Mouse (Mus musculus) Patski (cell line): ENCODE data around the gene Foxp2. TPM values are rescaled to one million over a fixed set of nuclear protein-coding genes. Genes with fewer than 3 reads are reported as not detected.

Experiments
- ATAC-seq: fragments of 100-300 bp; one replicate; pipeline ENCODE4 v1.8.0; 2021
- CTCF ChIA-PET: fragments of 350-600 bp; sonication (Branson Sonifier 250); formaldehyde crosslinking; loops from one replicate; lab custom pipeline; 2022; ENCODE audit warnings: inconsistent platforms; lab: Charles Lee
- POLR2A ChIA-PET: fragments of 350-600 bp; sonication (Branson Sonifier 250); formaldehyde crosslinking; loops from one replicate; lab custom pipeline; 2022; ENCODE audit warnings: antibody characterized with exemption, inconsistent platforms; lab: Charles Lee
- DNase-seq: peaks from one replicate; pipeline ENCODE4 v3.0.0-alpha.2; 2011; ENCODE audit warnings: low read depth, low spot score
- H3K27me3 ChIP-seq: fragments of 371-371 bp; one replicate; pipeline ENCODE4 v1.5.1; 2021
- CTCF ChIP-seq: fragments of 100-300 bp; IDR thresholded peaks from one replicate; pipeline ENCODE4 v1.5.1; 2021
- in situ Hi-C: fragments of 300-500 bp; cut with MboI; formaldehyde crosslinking; loops from 3 replicates; pipeline ENCODE4 v1.11.1; 2018; ENCODE audit warnings: low pct_unique_long_range_greater_than_20kb, mixed read lengths
- polyA plus RNA-seq: library from polyadenylated mRNA; unstranded; gene quantifications from one replicate; pipeline ENCODE4 v1.2.3, GENCODE M21; 2021

Gene Foxp2
- polyA plus RNA-seq, 1 experiment from 2014 or later: not detected

DNA sequence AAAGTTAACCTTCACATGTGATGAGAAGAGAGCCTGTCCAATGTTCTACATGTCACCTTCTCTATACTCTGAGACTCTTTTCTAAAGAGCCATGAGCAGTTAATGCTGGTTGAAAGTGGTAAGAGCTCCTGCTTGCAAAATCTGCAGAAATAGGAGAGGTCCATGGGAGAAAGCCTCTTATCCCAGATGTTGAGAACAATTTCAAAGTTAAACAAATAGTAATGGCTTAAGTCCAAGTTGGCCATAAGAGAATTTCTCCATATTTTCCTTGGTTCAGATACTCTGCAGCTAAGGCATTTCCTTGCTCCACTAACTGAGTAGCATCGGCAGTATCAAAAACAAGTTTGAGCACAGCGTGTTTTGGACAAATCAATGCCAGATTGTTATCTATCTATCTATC is 13.9 kb downstream of the Foxp2 start:
- ATAC-seq (no peak), DNase-seq (no peak)
- H3K27me3 ChIP-seq: peaks cover 46% of the 10 kb centered on the region
- TF ChIP-seq CTCF: no peak
- ChIA-PET CTCF (no interaction called here), POLR2A (no interaction called here)
- in situ Hi-C loops: no loop called here

DNA sequence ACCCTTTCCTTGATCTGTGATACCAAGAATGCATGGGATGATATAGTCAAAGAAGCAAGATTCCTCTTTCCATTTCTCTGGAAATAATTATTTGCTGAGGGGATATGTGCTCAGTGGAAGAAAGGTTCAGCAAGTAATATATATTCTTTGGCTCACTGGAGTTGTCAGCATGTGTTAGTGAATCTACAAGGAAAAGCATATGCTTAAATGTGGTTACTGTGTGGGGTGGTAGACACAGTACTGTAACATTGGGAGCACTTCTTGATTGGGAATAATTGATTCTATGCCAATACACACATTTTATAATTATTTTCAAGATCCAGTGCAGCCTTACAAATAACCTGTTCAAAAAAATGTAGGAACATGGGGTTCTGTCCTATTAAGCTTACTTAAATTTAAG is 21.6 kb downstream of the Foxp2 start:
- ChIA-PET CTCF (interaction anchor here (1.5 kb wide), 1 partner anchor 16 kb away, joined by 3 read pairs; no protein-coding TSS in a partner anchor), POLR2A (no interaction called here)
- DNase-seq (no peak), ATAC-seq (no peak)
- in situ Hi-C loops: no loop called here
- peaks cover 40% of the 10 kb centered on the region for H3K27me3 ChIP-seq
- TF ChIP-seq CTCF: no peak

DNA sequence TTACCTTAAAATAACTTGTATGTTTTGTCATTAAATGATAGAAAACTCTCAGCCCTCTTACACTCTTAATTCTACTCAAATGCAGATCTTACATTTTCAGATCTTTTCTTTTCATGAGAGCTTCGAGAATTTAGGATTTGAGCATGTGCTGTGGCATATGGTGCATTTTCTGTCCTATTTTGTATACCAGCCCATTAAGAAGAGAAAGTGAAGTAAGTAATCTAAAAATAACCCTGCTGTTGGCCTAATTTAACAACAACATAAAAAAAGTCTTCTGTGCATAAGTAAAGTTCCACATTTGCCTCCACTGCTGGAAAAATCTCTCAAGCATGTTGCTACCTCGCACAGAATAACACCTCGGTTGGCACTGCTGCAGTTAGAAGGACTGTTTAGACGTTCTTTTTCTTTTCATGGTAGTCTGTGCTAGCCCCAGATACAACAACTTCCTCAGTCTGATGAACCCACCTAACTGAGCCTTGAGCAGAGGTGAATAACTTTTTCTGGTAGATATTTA is 23.9 kb downstream of the Foxp2 start:
- ChIA-PET POLR2A (no interaction called here), CTCF (no interaction called here)
- in situ Hi-C loops: no loop called here
- H3K27me3 ChIP-seq: peaks cover 28% of the 10 kb centered on the region
- TF ChIP-seq CTCF: no peak
- ATAC-seq: no peak
- no peak for DNase-seq

DNA sequence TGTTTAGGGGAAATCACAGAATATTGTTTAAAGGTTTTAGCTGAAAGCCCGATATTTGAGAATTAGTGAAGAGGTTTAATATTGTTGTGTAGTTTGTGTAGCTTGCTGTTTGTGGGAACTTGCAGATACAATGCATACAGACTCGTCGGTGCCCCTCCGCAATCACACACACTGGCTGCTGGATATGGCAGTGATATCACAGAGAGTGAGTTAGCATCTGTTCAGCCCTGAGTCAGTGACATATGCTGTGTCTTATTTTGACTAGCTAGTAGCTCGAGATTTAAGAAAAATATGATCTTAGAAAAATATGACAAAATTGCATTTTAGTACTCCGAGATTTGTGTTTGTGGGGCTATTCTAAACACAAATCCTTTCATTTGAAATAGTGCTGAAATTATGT is 49.9 kb downstream of the Foxp2 start:
- in situ Hi-C loops: no loop called here
- DNase-seq (no peak), ATAC-seq (no peak)
- ChIA-PET CTCF (no interaction called here), POLR2A (no interaction called here)
- TF ChIP-seq CTCF: no peak
- peaks cover 26% of the 10 kb centered on the region for H3K27me3 ChIP-seq

DNA sequence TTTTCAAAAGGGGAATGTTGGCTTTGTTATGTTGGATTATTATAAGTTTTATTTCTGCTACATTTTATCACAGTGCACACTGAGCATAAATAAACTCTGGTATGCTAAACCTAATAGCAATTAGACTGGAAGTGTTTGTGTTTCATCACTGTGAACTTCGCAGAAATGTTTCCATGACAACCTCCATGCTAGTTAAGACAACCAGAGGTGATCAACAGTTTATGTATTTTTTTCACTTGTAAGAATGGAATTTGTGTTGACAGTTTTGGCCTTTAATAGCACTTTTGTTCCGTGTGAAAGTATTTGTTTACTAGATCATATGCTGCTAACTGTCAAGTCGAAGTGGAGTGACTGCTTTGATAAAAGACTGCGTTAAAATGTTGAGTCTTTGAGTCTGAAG is 51.6 kb downstream of the Foxp2 start:
- ChIA-PET CTCF (no interaction called here), POLR2A (no interaction called here)
- DNase-seq (no peak), ATAC-seq (no peak)
- H3K27me3 ChIP-seq: peaks cover 26% of the 10 kb centered on the region
- TF ChIP-seq CTCF: no peak
- in situ Hi-C loops: no loop called here

DNA sequence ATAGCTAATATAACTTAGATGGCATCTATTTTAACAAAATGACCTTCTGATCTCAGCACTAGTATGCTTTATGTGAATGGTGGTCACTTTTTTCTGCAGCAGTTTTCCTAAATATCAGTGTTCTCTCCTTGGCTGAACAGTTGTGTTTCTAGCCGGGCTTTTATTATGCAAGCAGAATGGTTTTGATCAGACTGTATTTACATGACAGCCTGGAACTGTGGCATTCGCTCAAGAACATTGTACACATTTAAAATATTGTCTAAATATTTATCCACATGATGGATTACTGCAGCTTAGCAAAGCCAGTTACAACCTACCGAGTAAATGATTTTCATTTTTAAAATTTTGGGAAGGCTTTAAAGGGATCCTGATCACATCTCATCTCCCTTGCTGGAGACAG is 75.9 kb downstream of the Foxp2 start:
- TF ChIP-seq CTCF: no peak
- DNase-seq: no peak
- POLR2A ChIA-PET: no interaction called here
- CTCF ChIA-PET: no interaction called here
- in situ Hi-C loops: no loop called here
- ATAC-seq: no peak
- peaks cover 33% of the 10 kb centered on the region for H3K27me3 ChIP-seq

DNA sequence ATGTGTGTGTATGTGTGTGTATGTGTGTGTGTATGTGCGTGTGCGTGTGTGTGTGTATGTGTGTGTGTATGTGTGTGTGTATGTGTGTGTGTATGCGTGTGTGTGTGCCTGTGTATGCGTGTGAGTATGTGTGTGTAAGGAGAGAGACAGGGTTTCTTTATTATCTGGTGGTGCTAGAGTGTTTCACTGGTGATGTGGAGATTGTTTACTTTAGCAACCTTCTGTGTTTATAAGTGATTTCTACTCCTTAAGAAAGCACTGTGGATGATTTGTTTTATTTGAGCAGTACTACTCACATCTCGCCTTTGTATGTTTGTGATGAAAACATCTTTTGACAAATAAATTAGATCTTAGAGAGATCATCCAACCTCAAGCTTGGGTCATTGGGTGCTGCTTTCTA is 77.1 kb downstream of the Foxp2 start:
- ChIA-PET CTCF (no interaction called here), POLR2A (no interaction called here)
- no peak for ATAC-seq
- no peak for DNase-seq
- TF ChIP-seq CTCF: no peak
- in situ Hi-C loops: no loop called here
- H3K27me3 ChIP-seq: peaks cover 36% of the 10 kb centered on the region

DNA sequence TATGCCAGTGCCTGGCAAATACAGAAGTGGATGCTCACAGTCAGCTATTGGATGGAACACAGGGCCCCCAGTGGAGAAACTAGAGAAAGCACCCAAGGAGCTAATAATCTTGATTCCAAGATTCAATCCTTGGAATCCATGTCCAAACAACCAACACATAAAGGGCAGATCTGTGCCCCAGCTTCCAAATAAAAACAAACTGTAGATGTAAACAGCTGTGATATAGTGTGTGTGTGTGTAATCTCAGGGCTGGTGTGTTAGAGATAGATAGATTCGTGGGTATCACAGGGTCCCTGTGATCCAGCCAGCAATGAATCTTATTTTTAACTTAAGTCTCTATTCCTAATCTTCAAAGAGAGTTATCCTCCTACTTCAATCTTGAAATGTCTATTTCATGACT is 107.0 kb downstream of the Foxp2 start:
- ATAC-seq (no peak), DNase-seq (no peak)
- in situ Hi-C loops: no loop called here
- no peak for TF ChIP-seq CTCF
- peaks cover 3% of the 10 kb centered on the region for H3K27me3 ChIP-seq
- ChIA-PET CTCF (no interaction called here), POLR2A (interaction anchor here (0.7 kb wide), 1 partner anchor 1056 kb away, joined by 3 read pairs; no protein-coding TSS in a partner anchor)

DNA sequence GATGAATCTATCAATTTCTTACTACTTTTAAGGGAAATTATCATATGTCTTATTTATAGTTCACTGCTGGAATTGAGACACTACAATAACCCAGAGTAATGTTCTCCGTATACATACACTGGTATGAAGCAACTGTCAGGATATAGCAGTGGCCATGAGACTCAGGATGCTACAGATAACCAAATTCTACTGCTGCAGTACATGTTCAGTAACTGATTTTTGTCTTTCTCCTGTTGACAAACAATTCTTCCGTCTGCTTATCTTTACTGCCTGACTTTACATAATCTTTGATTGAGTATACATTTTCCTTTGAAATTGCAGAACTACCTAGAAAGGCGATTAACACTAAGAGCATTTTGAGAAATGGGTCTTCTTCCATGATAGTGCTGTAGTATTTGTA is 127.3 kb downstream of the Foxp2 start:
- H3K27me3 ChIP-seq: peaks cover 3% of the 10 kb centered on the region
- in situ Hi-C loops: no loop called here
- DNase-seq (no peak), ATAC-seq (no peak)
- TF ChIP-seq CTCF: no peak
- ChIA-PET POLR2A (no interaction called here), CTCF (no interaction called here)

DNA sequence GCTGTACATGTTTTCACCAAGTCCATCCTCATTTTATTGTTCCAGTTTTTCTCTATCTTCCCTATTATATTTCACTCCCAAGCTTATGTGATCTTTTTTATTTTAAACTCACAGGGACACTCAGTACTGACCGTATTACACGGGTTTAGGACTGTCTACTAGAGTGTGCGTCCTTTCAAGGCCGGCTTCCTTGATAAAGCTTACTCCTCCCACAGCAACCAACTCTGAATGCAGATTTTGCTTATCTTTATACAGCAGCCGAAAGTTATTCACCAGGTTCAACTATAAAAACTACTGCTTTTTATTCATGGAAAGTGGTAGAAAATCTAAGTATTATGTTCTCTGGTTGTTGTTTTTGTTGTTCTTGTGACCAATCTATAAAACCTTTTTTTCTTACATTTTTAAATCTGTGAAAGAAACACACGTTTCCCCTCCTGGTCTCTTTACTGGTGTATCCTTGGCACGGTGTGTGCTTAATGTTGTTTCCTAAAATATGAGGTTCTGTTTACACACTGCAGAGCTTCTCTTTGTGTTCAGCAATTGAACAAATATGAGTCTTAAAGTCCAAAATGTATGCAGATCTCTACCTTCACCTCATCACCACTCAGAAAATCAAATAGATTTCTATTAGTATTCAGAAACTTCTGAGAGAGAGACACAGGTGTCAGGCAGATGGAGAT is 128.4 kb downstream of the Foxp2 start:
- H3K27me3 ChIP-seq: peaks cover 3% of the 10 kb centered on the region
- ATAC-seq (no peak), DNase-seq (no peak)
- CTCF ChIA-PET: no interaction called here
- POLR2A ChIA-PET: no interaction called here
- TF ChIP-seq CTCF: no peak
- in situ Hi-C loops: no loop called here

DNA sequence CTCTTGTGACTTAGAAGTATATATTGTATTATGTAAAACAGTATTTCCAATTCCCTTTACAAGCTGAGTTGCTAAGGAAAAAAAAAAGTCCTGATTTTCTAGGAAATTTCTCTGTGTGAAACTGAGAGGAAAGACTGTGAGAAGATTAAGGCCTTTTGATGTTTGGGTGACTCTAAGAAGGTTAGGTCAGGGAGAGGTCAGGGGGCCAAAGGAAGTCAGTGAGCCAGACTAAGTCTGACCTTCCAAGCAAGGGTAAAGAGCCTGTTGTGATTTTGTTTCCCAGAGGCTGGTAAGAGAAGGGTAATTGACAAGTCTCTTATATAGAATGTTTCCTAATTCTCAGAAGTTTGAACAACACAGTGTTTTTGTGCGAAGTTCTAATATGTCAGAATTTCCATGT is 162.1 kb downstream of the Foxp2 start:
- POLR2A ChIA-PET: no interaction called here
- no peak for TF ChIP-seq CTCF
- CTCF ChIA-PET: interaction anchor here (1.0 kb wide), 1 partner anchor 9 kb away, joined by 3 read pairs; no protein-coding TSS in a partner anchor
- H3K27me3 ChIP-seq: no peaks in the 10 kb centered on the region
- in situ Hi-C loops: no loop called here
- no peak for DNase-seq
- ATAC-seq: no peak

DNA sequence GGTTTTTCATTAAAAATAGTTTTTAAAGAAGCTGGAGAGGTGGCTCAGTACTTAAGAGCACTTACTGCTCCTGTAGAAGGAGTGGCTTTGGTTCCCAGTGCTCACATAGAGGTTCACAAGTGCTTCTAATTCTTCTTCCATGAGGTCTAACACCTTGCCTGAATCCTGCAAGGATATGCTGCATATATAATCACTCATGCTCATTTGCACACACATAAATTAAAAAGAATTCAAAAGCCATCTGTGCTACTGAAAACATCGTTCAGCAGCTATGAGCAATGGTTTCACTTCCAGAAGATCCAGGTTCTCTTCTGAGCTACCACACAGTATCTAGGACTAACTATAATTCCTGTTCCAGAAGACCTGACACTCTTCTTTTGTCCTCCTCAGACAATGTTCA is 200.4 kb downstream of the Foxp2 start:
- POLR2A ChIA-PET: no interaction called here
- no peak for DNase-seq
- CTCF ChIA-PET: no interaction called here
- no peak for ATAC-seq
- H3K27me3 ChIP-seq: no peaks in the 10 kb centered on the region
- TF ChIP-seq CTCF: no peak
- in situ Hi-C loops: no loop called here
